Mouse (Mus musculus) midbrain, embryonic 15.5 days (tissue): Measurements from ENCODE around the gene Tfap2b. TPM values are rescaled to one million over a fixed set of nuclear protein-coding genes. Genes with fewer than 3 reads are reported as not detected.

Source experiments
- ATAC-seq: fragments of 200-750 bp; cut with Nextera tagmentation; replicated peaks from 2 replicates; pipeline ENCODE4 v1.8.0; 2017; ENCODE audit warnings: moderate TSS enrichment
- H3K27ac ChIP-seq: fragments of 300-500 bp; sonication (generic); 2 replicates; pipeline ENCODE4 v1.5.1; 2015; ENCODE audit warnings: mild to moderate bottlenecking, inconsistent platforms
- H3K27me3 ChIP-seq: fragments of 300-500 bp; sonication (generic); replicated peaks from 2 replicates; pipeline ENCODE4 v1.6.1; 2015; ENCODE audit warnings: inconsistent platforms
- H3K36me3 ChIP-seq: fragments of 300-500 bp; sonication (generic); replicated peaks from 2 replicates; pipeline ENCODE4 v1.6.1; 2015; ENCODE audit warnings: inconsistent platforms
- H3K4me1 ChIP-seq: fragments of 300-500 bp; sonication (generic); 2 replicates; pipeline ENCODE4 v1.6.1; 2015; ENCODE audit warnings: inconsistent platforms
- H3K4me2 ChIP-seq: fragments of 300-500 bp; sonication (generic); 2 replicates; pipeline ENCODE4 v1.6.1; 2015; ENCODE audit warnings: inconsistent platforms, mild to moderate bottlenecking, moderate library complexity
- H3K4me3 ChIP-seq: fragments of 300-500 bp; sonication (generic); 2 replicates; pipeline ENCODE4 v1.5.1; 2015; ENCODE audit warnings: mild to moderate bottlenecking, inconsistent platforms
- H3K9ac ChIP-seq: fragments of 300-500 bp; sonication (generic); 2 replicates; pipeline ENCODE4 v1.6.1; 2015; ENCODE audit warnings: mild to moderate bottlenecking, inconsistent platforms
- H3K9me3 ChIP-seq: fragments of 300-500 bp; sonication (generic); 2 replicates; pipeline ENCODE4 v1.6.1; 2016; ENCODE audit warnings: inconsistent platforms
- WGBS: fragments of 180-500 bp; shearing (Covaris S2); methylation state at CpG from one replicate; pipeline ENCODE4 v1.1.7; 2015; ENCODE audit warnings: mixed read lengths; 5-methylcytosine and 5-hydroxymethylcytosine counted together
- polyA plus RNA-seq: library from polyadenylated mRNA; unstranded; fragments of >200 nt; fragmentation: Nextera tagmentation; extraction: Ambion mirVana; gene quantifications from 2 replicates; pipeline ENCODE4 v1.2.1, GENCODE M21; 2015

The Tfap2b gene
- 239 and 264 TPM in 2 replicates for polyA plus RNA-seq

GRCm38 (mm10) chr1:19208641-19209358, at the start of gene Tfap2b:
TSS of gene Tfap2b (plus strand) at chr1:19208914.
- H3K4me2 ChIP-seq, result peak within 1 kb of the TSS; percentile 24
- under 1% methylated on average over 26 of the region's 26 CpGs for WGBS
- ATAC-seq, result peak; percentile 46

DNA sequence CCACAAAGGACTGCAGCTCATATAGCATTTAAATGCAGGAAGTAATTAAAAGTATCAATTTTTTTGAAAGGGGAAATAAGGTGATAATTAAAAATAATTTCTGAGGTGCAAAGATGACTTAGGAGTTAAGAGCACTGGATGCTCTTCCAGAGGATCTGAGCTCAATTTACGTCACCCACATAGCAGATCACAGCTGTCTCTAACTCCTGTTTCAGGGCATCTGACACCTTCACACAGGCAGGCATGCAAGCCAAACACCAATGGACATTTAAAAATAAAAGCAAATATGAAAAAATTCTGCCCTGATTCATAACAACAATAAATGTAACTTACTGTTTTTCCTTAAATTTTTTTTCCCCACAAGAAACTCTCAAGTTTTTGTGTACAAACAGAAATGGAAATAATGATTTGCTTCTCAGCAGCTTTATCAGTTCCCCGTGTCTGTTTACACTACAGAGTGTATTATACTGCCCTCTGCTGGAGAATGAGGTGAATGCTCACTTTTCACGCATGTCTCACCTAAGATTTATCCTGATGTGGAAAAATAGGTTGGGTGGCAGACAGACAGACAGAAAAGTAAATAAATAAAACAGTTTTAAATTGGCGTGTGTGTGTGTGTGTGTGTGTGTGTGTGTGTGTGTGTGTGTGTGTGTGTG, 29.8 kb upstream of the Tfap2b start:
- H3K9ac ChIP-seq, result no peak overlapping the region
- no peaks in the 10 kb centered on the region for H3K36me3 ChIP-seq
- H3K9me3 ChIP-seq, result no peaks in the 10 kb centered on the region
- no peaks in the 10 kb centered on the region for H3K4me1 ChIP-seq
- 6% methylated on average over 4 of the region's 4 CpGs for WGBS
- no peaks in the 10 kb centered on the region for H3K27me3 ChIP-seq
- H3K4me3 ChIP-seq, result no peak overlapping the region
- no peak overlapping the region for H3K27ac ChIP-seq
- H3K4me2 ChIP-seq, result no peak overlapping the region
- ATAC-seq, result no peak; the same call in 1 of the 2 replicates

More at GRCm38 (mm10) chr1:19208641-19209358, at the start of gene Tfap2b:
- H3K4me3 ChIP-seq, result peak within 1 kb of the TSS; percentile 42
- H3K9me3 ChIP-seq, result no peaks in the 10 kb centered on the region
- H3K36me3 ChIP-seq, result no peaks in the 10 kb centered on the region
- peaks cover 37% of the 10 kb centered on the region for H3K27me3 ChIP-seq
- peak within 1 kb of the TSS; percentile 83 for H3K27ac ChIP-seq
- peak within 1 kb of the TSS; percentile 52 for H3K9ac ChIP-seq
- H3K4me1 ChIP-seq, result 0 out of 2 replicates have a peak, but pooled peaks cover 2% of the 10 kb centered on the region

GRCm38 (mm10) chr1:19205649-19206048, 3.1 kb upstream of the Tfap2b start:
- peak; percentile 79 for ATAC-seq
- H3K9me3 ChIP-seq, result no peaks in the 10 kb centered on the region
- H3K27me3 ChIP-seq, result peaks cover 21% of the 10 kb centered on the region
- H3K4me1 ChIP-seq, result 0 out of 2 replicates have a peak, but pooled peaks cover 2% of the 10 kb centered on the region
- H3K4me3 ChIP-seq, result peak overlapping the region; percentile 33
- WGBS, result 3% methylated on average over 12 of the region's 12 CpGs
- no peak overlapping the region for H3K27ac ChIP-seq
- no peak overlapping the region for H3K9ac ChIP-seq
- peak overlapping the region; percentile 54 for H3K4me2 ChIP-seq
- H3K36me3 ChIP-seq, result no peaks in the 10 kb centered on the region

DNA sequence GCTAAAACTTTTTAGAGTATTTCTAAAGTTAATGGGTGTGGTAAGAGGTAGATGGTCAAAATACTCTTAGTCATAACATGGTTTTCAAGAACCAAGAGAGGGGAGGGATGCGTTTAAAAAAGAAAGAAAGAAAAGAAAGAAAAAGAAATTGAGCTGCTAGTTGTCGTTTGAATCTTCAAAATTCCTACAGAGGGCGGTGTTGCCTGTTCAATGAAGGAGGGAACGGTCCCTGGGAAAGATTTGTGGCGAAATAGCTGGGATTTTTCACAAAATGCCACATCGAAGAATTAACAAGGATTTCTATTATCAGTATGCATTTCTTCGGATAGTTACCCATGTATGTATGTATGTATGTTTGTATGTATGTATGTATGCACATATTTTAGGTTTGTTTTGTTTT, 2.5 kb upstream of the Tfap2b start:
- Histone ChIP-seq H3K36me3 (no peaks in the 10 kb centered on the region), H3K9me3 (no peaks in the 10 kb centered on the region), H3K4me3 (no peak overlapping the region), H3K4me2 (peak overlapping the region; percentile 54; the same call in 1 of the 2 replicates), H3K27ac (no peak overlapping the region), H3K9ac (no peak overlapping the region), H3K4me1 (0 out of 2 replicates have a peak, but pooled peaks cover 2% of the 10 kb centered on the region), H3K27me3 (peaks cover 24% of the 10 kb centered on the region)
- under 1% methylated on average over 7 of the region's 7 CpGs for WGBS
- ATAC-seq, result no peak; the same call in 1 of the 2 replicates

- H3K27me3 ChIP-seq, result peaks cover 32% of the 10 kb centered on the region
- no peak for ATAC-seq
- H3K36me3 ChIP-seq, result no peaks in the 10 kb centered on the region
- peak overlapping the region; percentile 24; the same call in 1 of the 2 replicates for H3K4me2 ChIP-seq
- no peak overlapping the region for H3K9ac ChIP-seq
- 0 out of 2 replicates have a peak, but pooled peaks cover 2% of the 10 kb centered on the region for H3K4me1 ChIP-seq
- 2% methylated on average over 4 of the region's 4 CpGs for WGBS
- H3K9me3 ChIP-seq, result no peaks in the 10 kb centered on the region
- peak overlapping the region; percentile 21 for H3K4me3 ChIP-seq
- H3K27ac ChIP-seq, result peak overlapping the region; percentile 61
Measured at GRCm38 (mm10) chr1:19207611-19208010, 1.1 kb upstream of the Tfap2b start.

- no peak for ATAC-seq
- Histone ChIP-seq H3K27me3 (peaks cover 39% of the 10 kb centered on the region), H3K36me3 (no peaks in the 10 kb centered on the region), H3K4me2 (no peak overlapping the region), H3K4me1 (0 out of 2 replicates have a peak, but pooled peaks cover 2% of the 10 kb centered on the region), H3K9me3 (no peaks in the 10 kb centered on the region), H3K9ac (peak overlapping the region; percentile 52), H3K4me3 (peak overlapping the region; percentile 42), H3K27ac (peak overlapping the region; percentile 83)
- under 1% methylated on average over 10 of the region's 10 CpGs for WGBS
Measured at GRCm38 (mm10) chr1:19209359-19209745, 638 bp downstream of the Tfap2b start.

GRCm38 (mm10) chr1:19209776-19210175, 1.1 kb downstream of the Tfap2b start:
- peaks cover 39% of the 10 kb centered on the region for H3K27me3 ChIP-seq
- no peak for ATAC-seq
- under 1% methylated on average over 31 of the region's 31 CpGs for WGBS
- H3K9ac ChIP-seq, result peak overlapping the region; percentile 52
- H3K4me2 ChIP-seq, result peak overlapping the region; percentile 9; the same call in 1 of the 2 replicates
- peak overlapping the region; percentile 83 for H3K27ac ChIP-seq
- H3K36me3 ChIP-seq, result no peaks in the 10 kb centered on the region
- 0 out of 2 replicates have a peak, but pooled peaks cover 2% of the 10 kb centered on the region for H3K4me1 ChIP-seq
- H3K4me3 ChIP-seq, result peak overlapping the region; percentile 42
- H3K9me3 ChIP-seq, result no peaks in the 10 kb centered on the region

DNA sequence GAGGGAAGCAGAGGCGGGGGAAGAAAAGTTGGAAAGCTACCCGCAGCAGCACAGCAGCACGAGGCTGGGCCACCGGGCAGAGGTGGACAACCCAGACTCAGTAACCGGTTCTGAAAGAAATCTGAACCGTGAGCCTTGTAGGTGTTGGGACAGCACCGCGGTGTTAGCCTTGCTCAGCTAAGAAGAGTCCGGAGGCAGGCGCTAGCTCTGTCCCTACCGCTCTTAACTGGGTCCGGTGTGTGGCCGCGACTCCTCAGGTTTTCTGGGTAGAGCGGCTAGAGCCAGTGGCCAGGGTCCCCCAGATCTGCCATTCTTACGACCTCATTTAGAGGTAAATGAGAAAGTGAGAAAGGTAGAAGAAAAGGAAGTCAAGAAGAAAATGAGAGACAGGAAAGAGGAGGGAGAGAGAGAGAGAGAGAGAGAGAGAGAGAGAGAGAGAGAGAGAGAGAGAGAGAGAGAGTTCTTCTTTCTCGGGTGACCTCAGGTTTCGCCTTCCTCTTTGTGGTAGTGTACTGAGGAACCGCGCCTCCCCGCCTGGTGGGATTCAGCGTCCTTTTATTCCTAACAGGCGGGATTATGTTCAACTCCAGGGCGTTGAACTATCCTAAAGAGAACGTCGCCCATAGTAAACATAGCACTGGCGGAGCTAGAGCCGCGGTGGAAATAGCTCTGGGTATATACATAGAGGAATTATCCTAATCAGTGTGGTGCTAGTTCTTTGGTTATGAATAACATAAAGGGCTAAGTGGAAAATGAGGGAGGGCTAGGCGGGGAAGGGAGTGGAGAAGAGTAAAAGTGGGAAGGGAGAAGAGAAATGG, 1.7 kb downstream of the Tfap2b start:
- H3K4me2 ChIP-seq, result no peak overlapping the region
- under 1% methylated on average over 30 of the region's 30 CpGs for WGBS

GRCm38 (mm10) chr1:19211033-19211405, 2.3 kb downstream of the Tfap2b start:
- H3K4me3 ChIP-seq, result peak overlapping the region; percentile 42
- no peaks in the 10 kb centered on the region for H3K9me3 ChIP-seq
- H3K27ac ChIP-seq, result peak overlapping the region; percentile 83
- H3K4me2 ChIP-seq, result no peak overlapping the region
- no peaks in the 10 kb centered on the region for H3K4me1 ChIP-seq
- WGBS, result under 1% methylated on average over 8 of the region's 8 CpGs
- H3K27me3 ChIP-seq, result peaks cover 47% of the 10 kb centered on the region
- no peaks in the 10 kb centered on the region for H3K36me3 ChIP-seq
- peak overlapping the region; percentile 27; the same call in 1 of the 2 replicates for H3K9ac ChIP-seq
- no peak for ATAC-seq

More for the DNA sequence above, 1.7 kb downstream of the Tfap2b start:
- Histone ChIP-seq H3K36me3 (no peaks in the 10 kb centered on the region), H3K4me3 (peak overlapping the region; percentile 42), H3K27me3 (peaks cover 44% of the 10 kb centered on the region), H3K4me1 (0 out of 2 replicates have a peak, but pooled peaks cover 2% of the 10 kb centered on the region), H3K9me3 (no peaks in the 10 kb centered on the region), H3K9ac (peak overlapping the region; percentile 52; the same call in 1 of the 2 replicates), H3K27ac (peak overlapping the region; percentile 83)
- ATAC-seq, result no peak

DNA sequence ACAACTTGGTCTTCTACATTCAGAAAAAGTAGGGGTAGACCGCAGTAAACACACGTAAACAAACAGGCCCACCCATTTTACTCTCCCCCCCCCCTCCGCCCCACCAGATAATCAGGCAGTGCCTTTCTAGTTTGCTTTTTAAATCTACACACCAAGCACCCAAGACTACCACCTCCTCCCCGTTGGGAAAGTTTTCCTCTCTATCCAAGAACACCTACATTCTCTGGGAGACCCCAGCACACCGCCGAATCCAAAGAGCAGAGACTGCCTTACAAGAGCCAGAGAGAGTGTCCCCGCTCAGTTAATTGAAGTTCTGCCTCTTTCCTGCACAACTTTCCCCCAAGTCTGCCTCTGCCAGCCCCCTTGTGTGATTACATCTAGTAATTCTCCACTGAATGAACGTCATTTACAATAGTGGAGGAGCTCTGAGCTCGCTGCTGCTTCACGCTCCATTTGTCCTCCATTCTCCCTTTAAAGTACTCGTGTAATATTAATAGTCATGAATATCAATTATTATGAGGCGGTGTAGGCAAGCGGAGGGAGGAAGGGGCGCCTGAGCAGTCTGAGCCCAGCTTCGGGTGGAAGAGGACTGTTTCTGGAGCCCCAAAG, 2.9 kb downstream of the Tfap2b start:
- no peak; the same call in 1 of the 2 replicates for ATAC-seq

DNA sequence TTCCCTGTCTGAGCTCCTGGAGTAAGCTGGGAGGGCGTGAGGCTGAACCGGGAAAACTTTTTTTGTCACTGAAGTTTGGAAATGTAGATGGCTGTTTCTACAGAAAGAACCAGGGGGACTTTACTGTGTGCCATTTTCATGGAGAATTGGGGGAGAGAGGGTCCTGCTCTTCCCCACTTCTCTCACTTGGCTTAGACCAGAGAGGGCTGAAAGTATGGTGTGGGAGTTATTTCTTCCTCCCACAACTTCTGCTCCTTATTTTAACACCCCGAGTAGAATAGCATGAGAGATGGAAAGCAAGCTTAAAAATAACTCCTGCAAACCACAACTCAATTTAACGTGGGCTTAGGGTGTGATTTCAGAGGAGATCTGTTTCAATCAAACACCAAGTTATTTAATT, 4.0 kb downstream of the Tfap2b start:
- Histone ChIP-seq H3K9ac (peak overlapping the region; percentile 30), H3K36me3 (no peaks in the 10 kb centered on the region), H3K27ac (peak overlapping the region; percentile 74), H3K4me3 (peak overlapping the region; percentile 42), H3K9me3 (no peaks in the 10 kb centered on the region), H3K4me2 (peak overlapping the region; percentile 6; the same call in 1 of the 2 replicates), H3K27me3 (peaks cover 58% of the 10 kb centered on the region), H3K4me1 (no peaks in the 10 kb centered on the region)
- 2% methylated on average over 4 of the region's 4 CpGs for WGBS
- no peak for ATAC-seq

More for the DNA sequence above, 2.9 kb downstream of the Tfap2b start:
- under 1% methylated on average over 15 of the region's 15 CpGs for WGBS
- H3K36me3 ChIP-seq, result no peaks in the 10 kb centered on the region
- no peaks in the 10 kb centered on the region for H3K4me1 ChIP-seq
- H3K27ac ChIP-seq, result peak overlapping the region; percentile 74
- H3K9me3 ChIP-seq, result no peaks in the 10 kb centered on the region
- peaks cover 53% of the 10 kb centered on the region for H3K27me3 ChIP-seq
- 0 out of 2 replicates have a peak overlapping the region, but pooled peaks have one; percentile 31 for H3K9ac ChIP-seq
- peak overlapping the region; percentile 42 for H3K4me3 ChIP-seq
- H3K4me2 ChIP-seq, result no peak overlapping the region
